Mouse (Mus musculus) layer of hippocampus, postnatal 14 days (tissue): ENCODE measurements around the gene Npdc1. TPM values are rescaled to one million over a fixed set of nuclear protein-coding genes. Genes with fewer than 3 reads are reported as not detected.

Experiments used
- microRNA-seq, 2 experiments: library from miRNA; unstranded; fragments of <30 nt; microRNA quantifications; one replicate each; pipeline ENCODE4 v1.2.0; 2021
- total RNA-seq, 2 experiments: library from RNA; stranded (reverse); gene quantifications; 2 replicates each; pipeline ENCODE4 v1.2.3; 2021

Gene Npdc1
- total RNA-seq, 2 experiments from 2014 or later = 402 to 418 TPM

Small RNA genes lying within 50 kb of the gene (microRNA-seq; reads per million reads assigned to microRNA genes)
- gene Mir3087 = 6.2 to 9.5 reads per million in 2 experiments

Other genes starting within 250 kb of the Npdc1 start
- 10 to 100 TPM; 38.1 to 49.8 TPM for gene Nrarp, start 218.6 kb upstream of the Npdc1 start, total RNA-seq
- 1 to 10 TPM; 1.7 to 2.0 TPM for gene Tor4a, start 202.5 kb upstream of the Npdc1 start, total RNA-seq
- gene Nelfb, start 187.9 kb upstream of the Npdc1 start, total RNA-seq = 10 to 100 TPM; 50.7 to 51.7 TPM
- not detected for gene Stpg3, start 184.7 kb upstream of the Npdc1 start, total RNA-seq
- gene Fam166a, start 180.6 kb upstream of the Npdc1 start, total RNA-seq = not detected
- gene Tubb4b, start 174.6 kb upstream of the Npdc1 start, total RNA-seq = 100 to 1,000 TPM; 415 to 455 TPM
- not detected for gene Slc34a3, start 165.0 kb upstream of the Npdc1 start, total RNA-seq
- not detected for gene Rnf224, start 162.6 kb upstream of the Npdc1 start, total RNA-seq
- 100 to 1,000 TPM; 195 to 202 TPM for gene Rnf208, start 157.1 kb upstream of the Npdc1 start, total RNA-seq
- gene Cysrt1, start 156.9 kb upstream of the Npdc1 start, total RNA-seq = not detected
- 1 to 10 TPM; 3.6 to 3.7 TPM for gene AL732309.1, start 152.5 kb upstream of the Npdc1 start, total RNA-seq
- gene Tmem203, start 143.9 kb upstream of the Npdc1 start, total RNA-seq = 10 to 100 TPM; 34.3 to 38.0 TPM
- gene Tprn, start 136.7 kb upstream of the Npdc1 start, total RNA-seq = 10 to 100 TPM; 21.1 to 23.2 TPM
- gene Ssna1, start 126.9 kb upstream of the Npdc1 start, total RNA-seq = 10 to 100 TPM; 69.1 to 70.1 TPM
- gene Anapc2, start 126.9 kb upstream of the Npdc1 start, total RNA-seq = 10 to 100 TPM; 66.6 to 72.1 TPM
- not detected for gene Tmem210, start 111.2 kb upstream of the Npdc1 start, total RNA-seq
- not detected for gene Lrrc26, start 109.4 kb upstream of the Npdc1 start, total RNA-seq
- gene Grin1, start 80.2 kb upstream of the Npdc1 start, total RNA-seq = 100 to 1,000 TPM; 419 to 451 TPM
- 10 to 100 TPM; 49.0 to 59.9 TPM for gene Man1b1, start 67.0 kb upstream of the Npdc1 start, total RNA-seq
- gene Dpp7, start 43.0 kb upstream of the Npdc1 start, total RNA-seq = 10 to 100 TPM; 24.7 to 29.4 TPM
- 10 to 100 TPM in 1 of 2 experiments, 1 to 10 TPM in 1; 9.2 to 11.8 TPM for gene Uap1l1, start 33.7 kb upstream of the Npdc1 start, total RNA-seq
- 10 to 100 TPM; 11.9 to 15.3 TPM for gene Sapcd2, start 27.0 kb upstream of the Npdc1 start, total RNA-seq
- gene Entpd2, start 3.5 kb upstream of the Npdc1 start, total RNA-seq = 10 to 100 TPM; 22.3 to 23.4 TPM
- gene Fut7, start 23.9 kb downstream of the Npdc1 start, total RNA-seq = under 1 TPM; 0.31 to 0.81 TPM
- gene Abca2, start 29.4 kb downstream of the Npdc1 start, total RNA-seq = 100 to 1,000 TPM; 140 to 141 TPM
- gene Clic3, start 57.5 kb downstream of the Npdc1 start, total RNA-seq = under 1 TPM in 1 of 2 experiments, not detected in 1; 0.58 TPM
- 10 to 100 TPM; 52.1 to 57.7 TPM for gene Paxx, start 61.7 kb downstream of the Npdc1 start, total RNA-seq
- gene Ptgds, start 70.7 kb downstream of the Npdc1 start, total RNA-seq = 100 to 1,000 TPM; 234 to 420 TPM
- not detected for gene Lcn12, start 94.6 kb downstream of the Npdc1 start, total RNA-seq
- 100 to 1,000 TPM; 130 to 134 TPM for gene Fbxw5, start 101.4 kb downstream of the Npdc1 start, total RNA-seq
- gene C8g, start 102.4 kb downstream of the Npdc1 start, total RNA-seq = 1 to 10 TPM; 1.5 to 1.7 TPM
- gene Traf2, start 147.6 kb downstream of the Npdc1 start, total RNA-seq = 10 to 100 TPM in 1 of 2 experiments, 1 to 10 TPM in 1; 9.8 to 11.1 TPM
- gene Edf1, start 158.5 kb downstream of the Npdc1 start, total RNA-seq = 100 to 1,000 TPM; 214 to 226 TPM
- 1 to 10 TPM; 1.7 to 2.6 TPM for gene Mamdc4, start 175.5 kb downstream of the Npdc1 start, total RNA-seq
- gene Phpt1, start 175.9 kb downstream of the Npdc1 start, total RNA-seq = 10 to 100 TPM; 81.2 to 83.8 TPM
- gene Ajm1, start 182.4 kb downstream of the Npdc1 start, total RNA-seq = 100 to 1,000 TPM in 1 of 2 experiments, 10 to 100 TPM in 1; 99.8 to 103 TPM
- 100 to 1,000 TPM; 105 to 107 TPM for gene Rabl6, start 209.2 kb downstream of the Npdc1 start, total RNA-seq
- gene Ccdc183, start 218.3 kb downstream of the Npdc1 start, total RNA-seq = not detected
- 10 to 100 TPM; 25.0 TPM for gene Tmem141, start 222.7 kb downstream of the Npdc1 start, total RNA-seq
- 1 to 10 TPM; 1.0 to 1.4 TPM for gene Fcna, start 228.7 kb downstream of the Npdc1 start, total RNA-seq